Mouse (Mus musculus) neutrophil, adult 5-6 weeks (primary cell): ENCODE data around the gene Acot7. TPM values are rescaled to one million over a fixed set of nuclear protein-coding genes. Genes with fewer than 3 reads are reported as not detected.
"Not testable (repeated sequence)": the region's sequence is repeated elsewhere in the genome, so short reads cannot be mapped to it uniquely, and the experiment has no call there.

Experiments used
- ATAC-seq: fragments of 151-379, 151-347 bp; 2 replicates; pipeline ENCODE4 v1.8.0; 2017; ENCODE audit warnings: mild to moderate bottlenecking, moderate TSS enrichment; ENCODE audit not compliant: insufficient number of reproducible peaks, poor library complexity, low FRiP score, severe bottlenecking; ENCODE audit errors: extremely low read depth
- total RNA-seq: library from RNA; stranded (forward); fragments of 200-1000 nt; gene quantifications from 2 replicates; pipeline ENCODE4 v1.2.3, GENCODE M21; 2017

The Acot7 gene
- total RNA-seq, 1 experiment from 2014 or later: 12.2 TPM

DNA sequence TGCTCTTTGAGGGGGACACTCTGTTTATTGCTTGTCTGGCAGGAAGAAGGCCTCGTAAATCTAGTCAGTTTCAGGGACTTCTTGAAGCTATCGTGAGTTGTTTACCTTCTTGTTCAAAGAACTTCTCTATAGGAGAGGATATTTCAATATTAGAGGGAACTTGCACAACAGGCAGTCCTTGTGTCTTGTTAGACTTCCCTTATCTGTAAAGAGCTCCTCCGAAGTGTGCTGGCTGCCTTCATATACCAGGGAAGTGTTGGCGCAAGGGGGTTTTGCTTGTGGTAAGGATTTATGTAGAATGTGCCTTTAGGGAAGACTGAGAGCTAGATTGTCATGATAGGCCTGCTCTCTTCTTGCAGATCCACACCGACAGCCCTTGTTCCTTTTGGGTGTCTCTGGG, 46.2 kb downstream of the Acot7 start:
- ATAC-seq: peak; percentile 15; the same call in 1 of the 2 replicates

DNA sequence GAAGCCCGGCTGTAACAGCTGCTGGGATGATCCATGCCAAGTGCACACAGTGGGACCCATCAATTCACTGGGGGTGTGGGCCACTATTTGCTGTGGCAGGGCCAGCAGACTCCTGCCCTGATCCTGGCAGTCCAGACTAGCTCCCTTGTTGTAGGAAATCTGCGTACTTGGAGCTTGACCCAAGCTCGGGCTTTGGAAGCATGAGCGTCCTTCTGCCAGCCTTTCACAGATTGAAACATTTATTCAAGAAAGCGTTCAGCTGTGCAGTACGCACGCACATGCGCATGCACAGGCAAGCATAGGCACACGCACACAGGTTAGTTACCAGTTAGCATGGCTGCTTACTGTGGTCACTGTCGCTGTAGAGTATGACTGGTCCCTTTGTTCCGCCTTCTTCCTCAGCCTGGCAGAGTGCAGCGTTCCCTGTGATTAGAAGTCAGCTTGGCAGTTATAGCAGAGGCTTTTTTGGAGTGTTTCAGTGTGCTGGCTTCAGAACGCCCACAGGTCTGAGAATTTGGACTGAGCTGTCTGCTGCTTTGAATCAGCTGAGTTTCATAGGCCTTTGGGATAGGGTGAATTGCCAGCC, 49.1 kb downstream of the Acot7 start:
- no peak for ATAC-seq

DNA sequence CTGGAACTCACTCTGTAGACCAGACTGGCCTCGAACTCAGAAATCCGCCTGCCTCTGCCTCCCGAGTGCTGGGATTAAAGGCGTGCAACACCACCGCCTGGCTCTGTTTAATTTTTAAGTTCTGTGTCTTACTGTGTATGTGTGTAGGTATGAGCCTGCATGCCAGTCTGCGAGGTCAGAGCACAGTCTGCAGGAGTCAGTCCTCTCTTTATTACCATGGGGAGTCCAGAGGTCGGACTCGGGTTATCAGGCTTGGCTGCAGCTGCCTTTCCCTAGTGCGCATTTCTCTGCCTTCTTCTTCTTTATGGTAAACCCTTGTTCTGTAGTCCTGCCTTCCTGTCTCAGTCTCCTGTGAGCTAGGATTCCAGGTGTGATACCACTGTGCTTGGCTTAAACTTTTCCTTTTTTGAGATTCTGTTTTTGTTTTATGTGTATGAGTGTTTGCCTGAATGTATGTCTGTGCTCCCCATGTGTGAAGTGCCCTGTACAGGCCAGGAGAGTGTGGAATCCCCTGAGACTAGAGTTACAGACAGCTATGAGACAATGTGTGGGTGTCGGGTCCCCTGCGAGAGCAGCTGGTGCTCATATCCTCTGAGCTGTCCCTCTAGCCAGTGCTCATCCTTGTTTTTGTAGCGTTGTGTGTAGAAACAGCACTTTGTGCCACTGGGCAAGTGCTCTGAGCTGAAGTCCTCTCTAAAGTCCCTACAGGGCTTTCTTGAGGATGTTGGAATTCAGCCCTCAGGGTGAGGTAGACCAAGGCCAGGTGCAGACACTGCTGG, 50.0 kb downstream of the Acot7 start:
- no peak for ATAC-seq

DNA sequence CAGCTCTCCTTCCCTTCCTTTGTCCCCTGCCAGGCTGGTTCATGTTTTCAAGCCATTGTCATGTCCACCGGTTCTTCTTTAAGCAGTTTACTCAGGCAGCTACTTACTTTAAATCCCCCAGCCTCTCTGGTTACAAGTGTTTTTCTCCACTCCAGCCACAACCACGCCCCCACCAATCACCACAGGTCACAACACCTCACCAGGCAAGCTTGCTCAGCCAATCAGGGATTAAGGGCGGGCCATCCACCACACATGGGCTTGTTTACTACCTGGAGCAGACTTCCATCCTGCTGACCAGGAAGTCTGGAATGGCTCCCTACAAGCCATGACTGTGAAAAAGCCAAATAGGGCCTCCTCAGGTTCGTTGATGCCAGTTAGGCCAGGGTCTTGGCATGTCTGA, 52.4 kb downstream of the Acot7 start:
- not testable (repeated sequence) for ATAC-seq

DNA sequence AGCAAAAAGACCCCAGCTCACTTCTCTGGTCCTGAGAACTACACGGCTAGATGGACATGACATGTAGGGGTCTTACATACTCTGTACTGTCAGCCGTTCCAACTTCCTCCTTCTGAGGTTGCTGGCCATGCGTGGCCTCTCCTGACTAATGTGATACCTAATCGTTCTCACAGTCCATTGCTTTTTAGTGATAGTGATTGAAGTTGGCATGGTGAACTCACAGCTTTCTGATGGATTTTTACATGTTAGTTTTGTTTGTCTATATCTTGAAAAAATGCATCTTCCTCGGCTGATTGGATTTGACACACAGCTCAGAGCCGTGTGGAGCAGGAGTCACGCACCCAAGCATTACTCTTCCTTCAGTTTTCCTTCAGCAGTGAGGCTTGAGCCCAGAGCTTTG, 53.4 kb downstream of the Acot7 start:
- ATAC-seq: no peak

DNA sequence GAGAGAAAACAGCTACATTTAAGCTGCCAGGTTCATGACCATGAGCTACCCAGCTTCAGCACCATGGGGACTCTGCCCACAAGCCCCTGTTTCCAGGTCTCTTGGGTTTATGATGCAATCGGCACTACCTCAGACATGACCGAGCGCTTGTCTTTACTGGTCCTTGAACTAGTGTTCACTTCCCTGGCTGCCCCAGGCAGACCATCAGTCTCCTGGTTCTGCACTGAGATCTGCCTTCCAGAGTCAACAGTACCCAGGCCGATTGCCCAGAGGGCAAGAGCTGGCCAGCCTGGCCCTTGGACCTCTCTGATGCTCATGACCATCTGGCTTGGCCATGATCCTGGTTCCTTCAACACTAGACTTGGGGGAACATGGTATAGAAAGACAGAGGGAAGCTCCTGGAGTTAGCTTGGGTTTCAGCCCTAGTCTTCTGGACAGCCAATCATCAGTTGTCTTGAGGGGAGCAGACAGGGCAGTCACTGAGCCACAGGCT, 54.5 kb downstream of the Acot7 start:
- no peak for ATAC-seq

DNA sequence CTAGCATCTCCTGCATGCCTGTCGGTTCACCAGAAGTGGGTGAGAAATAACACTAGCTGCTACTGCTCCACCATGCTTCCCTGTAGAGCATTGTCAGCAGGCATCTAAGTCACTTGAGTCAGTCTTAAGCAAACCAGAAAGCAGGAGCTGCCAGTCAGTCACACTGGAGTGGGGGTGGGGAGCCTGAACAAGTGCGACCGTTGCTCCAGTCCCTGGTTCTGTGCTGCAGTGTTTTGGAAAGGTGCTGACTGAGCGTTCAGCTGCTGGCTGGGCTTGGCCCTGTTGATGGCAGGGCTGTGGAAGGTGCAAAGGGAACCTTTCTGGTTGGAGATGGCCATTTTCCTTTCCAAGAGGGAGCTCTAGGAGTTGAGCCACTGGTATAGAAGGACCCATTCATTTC, 62.0 kb downstream of the Acot7 start:
- no peak for ATAC-seq

DNA sequence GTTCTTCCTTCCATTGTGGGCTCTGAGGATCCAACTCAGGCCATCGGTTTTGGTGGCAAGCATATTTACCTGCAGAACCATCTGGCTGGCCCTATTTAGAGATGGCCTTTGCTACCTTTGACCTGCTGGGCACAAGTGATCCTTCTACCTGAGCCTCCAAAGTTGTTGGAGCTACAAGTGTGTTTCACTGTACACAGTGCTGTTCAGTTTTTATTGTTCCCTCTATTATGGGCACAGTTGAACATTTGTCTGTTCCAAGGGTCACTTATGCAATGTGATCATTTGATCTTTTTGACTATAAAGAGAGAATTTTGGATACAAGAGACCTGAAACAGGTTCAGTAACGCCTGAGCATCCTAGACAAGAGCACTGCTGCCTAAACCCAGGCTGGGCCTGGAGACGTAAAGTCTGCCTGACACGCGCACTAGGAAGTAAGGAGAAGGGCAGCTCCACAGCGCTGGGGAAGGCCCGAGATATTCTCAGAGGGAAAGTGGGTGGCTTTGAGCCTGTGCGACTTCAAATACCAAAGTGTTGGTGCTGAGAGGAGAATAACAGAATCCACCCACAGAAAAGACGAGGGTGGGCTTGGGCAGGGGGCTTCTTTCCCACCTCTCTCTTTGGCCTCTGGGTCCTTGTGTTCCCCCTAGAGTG, 65.4 kb downstream of the Acot7 start:
- ATAC-seq: no peak

DNA sequence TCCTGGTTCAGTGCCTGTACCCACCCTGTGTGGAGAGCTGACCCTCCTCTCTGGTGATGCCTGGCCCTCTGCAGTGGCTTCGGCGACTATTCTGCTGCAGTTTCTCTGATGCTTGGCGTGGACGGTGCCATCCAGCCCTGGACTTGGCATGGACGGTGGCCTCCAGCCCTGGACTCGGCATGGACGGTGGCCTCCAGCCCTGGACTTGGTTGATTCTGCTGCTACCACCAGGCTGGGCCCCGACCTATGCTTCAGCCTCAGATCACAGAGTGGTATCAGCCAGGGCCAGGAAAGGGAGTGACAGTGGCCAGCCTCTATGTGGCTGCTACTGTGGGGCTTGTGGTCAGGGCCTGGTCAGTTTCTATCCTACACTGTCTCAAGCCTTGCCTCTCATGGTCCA, 66.0 kb downstream of the Acot7 start:
- no peak for ATAC-seq

DNA sequence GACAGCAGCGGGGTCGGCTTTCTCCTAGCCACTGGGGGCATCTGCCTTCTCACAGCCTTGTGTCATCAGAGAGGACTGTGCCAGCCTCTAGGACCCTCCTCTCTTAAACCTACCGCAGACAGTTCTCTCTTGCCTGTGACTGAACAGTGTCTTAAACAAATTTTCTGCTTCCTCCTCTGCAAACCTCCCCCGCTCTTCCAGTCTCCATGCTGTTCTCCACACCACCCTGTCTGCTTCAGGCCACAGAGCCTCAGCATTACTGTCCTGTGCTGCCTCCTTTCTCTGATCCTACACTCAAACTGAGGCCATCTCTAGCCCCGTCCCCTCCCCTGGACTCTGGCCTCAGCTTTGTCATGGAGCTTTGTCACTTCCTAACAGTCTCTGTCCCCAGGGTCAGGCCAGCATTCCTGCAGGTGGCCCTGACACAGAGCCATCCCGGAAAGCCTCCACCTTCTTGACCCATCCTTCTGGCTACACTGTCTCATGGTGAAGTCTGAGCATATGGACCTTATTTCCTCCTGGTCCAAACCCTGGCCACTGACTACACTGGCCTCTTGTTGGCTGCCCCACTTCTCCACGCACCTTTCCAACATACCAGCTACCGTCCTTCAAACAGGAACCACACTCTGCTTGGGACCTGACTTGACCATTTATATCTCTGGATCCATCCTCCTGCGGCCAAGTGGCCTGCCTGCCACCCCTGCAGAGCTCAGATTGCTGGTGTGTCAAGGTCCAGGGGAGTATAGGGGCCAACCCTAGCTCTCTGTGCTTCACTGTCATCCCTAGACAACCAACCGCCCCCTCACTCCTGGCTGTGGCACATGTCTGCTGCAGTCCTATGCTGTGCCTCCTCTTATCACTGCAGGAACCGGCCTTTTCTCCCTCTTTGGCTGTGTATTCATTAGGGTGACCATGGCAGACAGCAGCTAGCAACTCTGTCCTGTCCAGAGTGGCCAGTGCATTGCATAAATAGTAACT, 66.9 kb downstream of the Acot7 start:
- no peak for ATAC-seq

DNA sequence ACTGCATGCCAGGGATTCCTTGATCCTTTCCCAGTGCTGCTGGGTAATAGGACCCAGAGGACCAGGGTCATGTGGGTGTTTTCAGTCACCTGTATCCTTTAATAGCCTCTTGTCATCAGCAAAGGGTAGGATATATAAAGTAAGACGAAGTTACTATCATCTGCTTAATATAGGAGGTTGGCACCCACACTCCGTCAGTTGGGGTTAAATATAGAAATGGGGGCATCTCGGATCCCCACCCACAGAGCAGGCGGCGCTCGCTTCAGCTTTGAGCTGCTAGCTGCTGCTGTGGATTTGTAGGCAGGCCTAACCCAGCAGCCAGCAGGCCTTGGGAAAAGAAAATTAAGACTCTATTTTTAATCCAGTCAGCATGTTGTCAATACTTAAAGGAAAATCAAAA, 68.1 kb downstream of the Acot7 start:
- no peak for ATAC-seq

DNA sequence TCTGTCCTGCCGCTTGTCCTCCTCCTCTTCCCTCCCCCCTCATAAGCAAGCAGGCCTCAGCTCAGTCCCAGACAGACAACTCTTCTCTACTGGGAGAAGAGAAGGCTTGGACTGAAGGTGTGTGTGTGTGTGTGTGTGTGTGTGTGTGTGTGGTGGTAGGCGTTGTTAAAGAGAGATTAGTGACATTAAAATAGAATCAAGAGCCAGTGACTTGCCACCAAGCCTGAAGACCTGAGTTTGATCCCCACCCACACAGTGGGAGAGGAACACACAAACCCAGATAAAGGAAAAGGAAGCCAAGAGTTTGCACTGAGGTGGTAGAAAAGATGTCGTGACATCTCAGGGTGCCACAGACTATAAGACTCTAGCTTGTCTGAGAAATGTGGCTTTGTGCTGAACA, 69.3 kb downstream of the Acot7 start:
- ATAC-seq: no peak

DNA sequence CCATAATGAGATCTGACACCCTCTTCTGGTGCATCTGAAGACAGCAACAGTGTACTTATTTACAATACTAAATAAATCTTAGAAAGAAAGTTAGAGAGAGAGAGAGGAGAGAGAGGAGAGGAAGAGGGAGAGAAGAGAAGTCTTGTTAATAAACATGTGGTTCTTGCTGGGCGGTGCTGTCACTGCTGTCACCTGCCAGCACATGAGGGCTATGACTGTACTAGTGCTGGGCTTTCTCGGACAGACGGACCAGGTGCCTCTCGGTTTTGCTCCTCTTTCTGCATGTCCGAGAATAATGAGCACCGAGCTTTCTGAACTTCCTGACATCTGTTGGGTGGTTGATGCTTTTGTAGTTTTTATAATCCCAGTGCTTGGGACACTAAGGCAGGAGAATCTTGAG, 72.7 kb downstream of the Acot7 start:
- ATAC-seq: no peak

DNA sequence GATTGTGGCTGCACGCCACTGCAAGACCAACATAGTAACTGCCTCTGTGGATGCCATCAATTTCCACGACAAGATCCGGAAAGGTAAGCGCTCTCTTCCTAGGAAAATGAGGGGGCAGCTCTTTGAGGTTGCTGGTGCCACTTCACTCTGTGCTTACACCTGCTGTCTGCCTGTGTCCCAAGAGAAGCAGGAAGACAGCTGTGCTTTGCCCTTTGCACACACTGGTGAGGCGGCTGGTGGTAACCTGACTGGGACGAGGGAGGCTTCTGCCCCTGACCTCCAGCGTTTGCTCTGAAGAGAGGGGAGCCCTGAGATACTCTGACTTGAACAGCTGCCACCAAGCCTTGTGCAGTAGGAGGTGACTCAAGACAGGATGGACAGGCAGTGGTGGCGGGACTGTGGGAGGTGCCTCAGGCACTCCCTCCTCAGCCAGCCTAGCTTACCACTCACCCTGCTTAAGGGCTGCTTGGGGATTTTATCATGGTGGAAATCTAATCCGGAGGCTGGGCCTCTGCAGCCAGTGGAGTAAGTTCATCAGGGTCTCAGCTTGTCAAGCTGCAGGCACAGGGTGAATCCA, 75.3 kb downstream of the Acot7 start:
- ATAC-seq: no peak

DNA sequence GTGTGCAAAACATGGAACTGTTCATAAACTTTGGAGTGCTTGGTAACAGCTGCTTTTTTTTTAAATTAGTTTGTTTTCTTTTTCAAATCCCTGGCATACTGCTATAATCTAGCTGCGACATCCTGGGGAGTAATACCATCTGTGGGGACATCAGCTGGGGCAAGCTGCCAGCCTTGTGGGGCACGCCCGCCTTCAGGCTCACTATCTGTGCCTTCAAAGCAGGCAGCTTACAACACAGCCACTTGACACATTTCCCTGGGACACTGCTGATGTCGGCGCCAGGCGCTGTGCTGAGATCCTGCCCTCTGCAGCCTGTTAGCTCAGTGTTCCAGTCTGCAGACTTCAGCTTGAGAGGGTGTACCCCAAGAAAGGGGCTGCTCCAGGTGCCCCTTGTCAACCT, 79.1 kb downstream of the Acot7 start:
- no peak for ATAC-seq

DNA sequence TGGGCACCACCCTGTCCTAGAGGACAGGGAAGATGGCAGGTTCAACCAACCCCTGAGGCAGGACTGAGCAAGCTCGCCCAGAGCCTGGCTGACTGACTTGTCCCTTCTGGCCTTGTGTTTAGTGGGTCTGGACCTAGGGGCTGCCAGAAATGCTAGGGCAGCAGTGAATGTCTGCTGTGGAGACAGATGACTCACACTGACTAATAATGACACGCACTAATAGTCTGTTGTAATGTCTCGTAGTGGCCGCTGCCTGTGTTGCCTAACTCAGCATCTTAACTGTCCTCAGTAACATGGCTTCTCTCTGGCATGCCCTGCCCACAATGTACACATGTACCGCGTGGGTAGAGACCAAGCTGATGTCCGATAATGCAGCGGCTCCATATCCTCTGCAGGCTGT, 82.5 kb downstream of the Acot7 start:
- no peak for ATAC-seq

DNA sequence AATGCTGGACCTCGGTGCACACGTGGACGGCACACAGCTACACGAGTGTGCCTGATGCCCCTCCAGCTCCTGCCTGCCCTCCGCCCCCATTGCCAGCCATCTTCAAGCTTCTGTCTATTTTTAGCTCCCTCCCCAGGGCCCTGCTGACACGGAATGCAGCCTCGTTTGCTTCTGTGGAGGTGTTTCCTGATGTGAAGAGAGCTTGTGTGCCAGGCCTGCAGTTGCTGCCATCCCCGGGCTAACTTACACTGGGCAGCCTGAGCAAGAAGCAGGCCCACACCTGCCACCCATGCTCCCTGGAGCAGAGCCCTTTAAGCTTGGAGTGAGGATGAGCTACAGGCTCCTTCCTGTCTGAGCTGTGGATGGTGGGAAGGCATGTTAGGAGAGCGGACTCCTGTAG, 84.3 kb downstream of the Acot7 start:
- no peak for ATAC-seq

DNA sequence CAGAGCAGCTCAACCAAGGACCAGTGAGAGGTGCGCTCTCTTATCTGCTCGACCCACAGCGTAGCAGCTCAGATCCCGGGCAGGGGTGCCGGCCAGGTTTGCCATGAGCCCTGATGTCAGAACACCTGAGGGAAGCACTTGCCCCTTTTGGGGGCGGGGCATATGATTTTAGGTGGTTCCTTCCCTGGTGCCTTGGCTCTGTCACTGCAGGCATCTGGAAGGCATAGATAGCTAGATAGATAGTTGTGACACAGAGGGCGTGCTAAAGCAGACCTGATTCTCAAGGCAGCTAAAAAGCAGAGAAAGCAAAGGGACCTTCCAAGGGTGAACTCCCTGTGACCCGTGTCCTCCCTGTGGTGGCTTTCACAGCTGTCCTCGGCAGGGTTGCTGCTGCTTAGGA, 85.2 kb downstream of the Acot7 start:
- no peak for ATAC-seq
